Mouse (Mus musculus): Measurements from ENCODE around the gene Rad51. TPM values are rescaled to one million over a fixed set of nuclear protein-coding genes. Genes with fewer than 3 reads are reported as not detected.

Gene Rad51
- polyA plus RNA-seq, 1 experiment from 2014 or later = 39.6 TPM

GRCm38 (mm10) chr2:119167866-119168256 lies 55.3 kb downstream of the Rad51 start:
- Histone ChIP-seq H3K36me3 (ENCODE audit: control insufficient read depth, insufficient read depth, low read length) (no peaks in the 10 kb centered on the region), H3K4me2 (peak overlapping the region; percentile 100), H3K4me3 (ENCODE audit: low read depth, low read length) (peak overlapping the region; percentile 50), H3K4me1 (ENCODE audit: control insufficient read depth, insufficient read depth, low read length) (peaks cover 24% of the 10 kb centered on the region), H3K9me3 (replicated peaks; ENCODE audit: control insufficient read depth, low read length) (no peaks in the 10 kb centered on the region), H3K9ac (ENCODE audit: low read depth, low read length) (peak overlapping the region; percentile 63), H3K27me3 (ENCODE audit: control insufficient read depth, insufficient read depth, low read length) (peaks cover 20% of the 10 kb centered on the region), H3K27ac (ENCODE audit: low read depth, low read length) (no peak overlapping the region)
- no peak for ATAC-seq (replicated peaks; ENCODE audit: insufficient number of reproducible peaks, low FRiP score, low TSS enrichment)
- 6% methylated on average over 26 of the region's 26 CpGs for WGBS (ENCODE audit: insufficient replicate concordance)

GRCm38 (mm10) chr2:119170282-119170681 lies 57.7 kb downstream of the Rad51 start:
- Histone ChIP-seq H3K27me3 (ENCODE audit: control insufficient read depth, insufficient read depth, low read length) (peaks cover 20% of the 10 kb centered on the region), H3K9ac (ENCODE audit: low read depth, low read length) (no peak overlapping the region), H3K9me3 (replicated peaks; ENCODE audit: control insufficient read depth, low read length) (no peaks in the 10 kb centered on the region), H3K36me3 (ENCODE audit: control insufficient read depth, insufficient read depth, low read length) (no peaks in the 10 kb centered on the region), H3K4me2 (no peak overlapping the region), H3K27ac (ENCODE audit: low read depth, low read length) (no peak overlapping the region), H3K4me1 (ENCODE audit: control insufficient read depth, insufficient read depth, low read length) (peaks cover 40% of the 10 kb centered on the region), H3K4me3 (ENCODE audit: low read depth, low read length) (no peak overlapping the region)
- WGBS (ENCODE audit: insufficient replicate concordance) = 78% methylated on average over 2 of the region's 2 CpGs
- ATAC-seq (replicated peaks; ENCODE audit: insufficient number of reproducible peaks, low FRiP score, low TSS enrichment) = no peak

- no peak overlapping the region for H3K9ac ChIP-seq (ENCODE audit: low read depth, low read length)
- no peak overlapping the region for H3K4me2 ChIP-seq
- peaks cover 15% of the 10 kb centered on the region for H3K27me3 ChIP-seq (ENCODE audit: control insufficient read depth, insufficient read depth, low read length)
- no peaks in the 10 kb centered on the region for H3K36me3 ChIP-seq (ENCODE audit: control insufficient read depth, insufficient read depth, low read length)
- H3K27ac ChIP-seq (ENCODE audit: low read depth, low read length) = no peak overlapping the region
- peaks cover 40% of the 10 kb centered on the region for H3K4me1 ChIP-seq (ENCODE audit: control insufficient read depth, insufficient read depth, low read length)
- no peak for ATAC-seq (replicated peaks; ENCODE audit: insufficient number of reproducible peaks, low FRiP score, low TSS enrichment)
- WGBS (ENCODE audit: insufficient replicate concordance) = 42% methylated on average over 8 of the region's 8 CpGs
- H3K4me3 ChIP-seq (ENCODE audit: low read depth, low read length) = no peak overlapping the region
- no peaks in the 10 kb centered on the region for H3K9me3 ChIP-seq (replicated peaks; ENCODE audit: control insufficient read depth, low read length)
Observed at GRCm38 (mm10) chr2:119171574-119171973, 59.0 kb downstream of the Rad51 start.

GRCm38 (mm10) chr2:119172446-119172845 lies 59.9 kb downstream of the Rad51 start:
- Histone ChIP-seq H3K9ac (ENCODE audit: low read depth, low read length) (no peak overlapping the region), H3K4me2 (peak overlapping the region; percentile 53)
- WGBS (ENCODE audit: insufficient replicate concordance) = 84% methylated on average over 7 of the region's 7 CpGs

GRCm38 (mm10) chr2:119172862-119173576 lies 60.4 kb downstream of the Rad51 start:
- Histone ChIP-seq H3K4me2 (peak overlapping the region; percentile 53), H3K4me1 (ENCODE audit: control insufficient read depth, insufficient read depth, low read length) (peaks cover 31% of the 10 kb centered on the region), H3K9me3 (replicated peaks; ENCODE audit: control insufficient read depth, low read length) (no peaks in the 10 kb centered on the region), H3K9ac (ENCODE audit: low read depth, low read length) (peak overlapping the region; percentile 64), H3K27me3 (ENCODE audit: control insufficient read depth, insufficient read depth, low read length) (peaks cover 7% of the 10 kb centered on the region), H3K27ac (ENCODE audit: low read depth, low read length) (0 out of 2 replicates have a peak overlapping the region, but pooled peaks have one; percentile 41), H3K4me3 (ENCODE audit: low read depth, low read length) (0 out of 2 replicates have a peak overlapping the region, but pooled peaks have one; percentile 2), H3K36me3 (ENCODE audit: control insufficient read depth, insufficient read depth, low read length) (no peaks in the 10 kb centered on the region)
- peak; percentile 75 for ATAC-seq (replicated peaks; ENCODE audit: insufficient number of reproducible peaks, low FRiP score, low TSS enrichment)
- WGBS (ENCODE audit: insufficient replicate concordance) = 11% methylated on average over 13 of the region's 13 CpGs

More at GRCm38 (mm10) chr2:119172446-119172845, 59.9 kb downstream of the Rad51 start:
- no peak overlapping the region for H3K27ac ChIP-seq (ENCODE audit: low read depth, low read length)
- H3K4me3 ChIP-seq (ENCODE audit: low read depth, low read length) = no peak overlapping the region
- H3K27me3 ChIP-seq (ENCODE audit: control insufficient read depth, insufficient read depth, low read length) = peaks cover 11% of the 10 kb centered on the region
- H3K9me3 ChIP-seq (replicated peaks; ENCODE audit: control insufficient read depth, low read length) = no peaks in the 10 kb centered on the region
- H3K4me1 ChIP-seq (ENCODE audit: control insufficient read depth, insufficient read depth, low read length) = peaks cover 34% of the 10 kb centered on the region
- no peaks in the 10 kb centered on the region for H3K36me3 ChIP-seq (ENCODE audit: control insufficient read depth, insufficient read depth, low read length)
- no peak for ATAC-seq (replicated peaks; ENCODE audit: insufficient number of reproducible peaks, low FRiP score, low TSS enrichment)

GRCm38 (mm10) chr2:119173991-119174651 lies 61.5 kb downstream of the Rad51 start, which contains the start of gene Gm14137:
Gene Gm14137, plus strand, starts transcription at chr2:119174509.
- WGBS (ENCODE audit: insufficient replicate concordance) = 48% methylated on average over 8 of the region's 8 CpGs
- Histone ChIP-seq H3K27ac (ENCODE audit: low read depth, low read length) (no peak within 1 kb of the TSS), H3K9ac (ENCODE audit: low read depth, low read length) (peak within 1 kb of the TSS; percentile 64; the same call in 1 of the 2 replicates), H3K4me2 (peak within 1 kb of the TSS; percentile 53; the same call in 1 of the 2 replicates), H3K4me3 (ENCODE audit: low read depth, low read length) (no peak within 1 kb of the TSS), H3K27me3 (ENCODE audit: control insufficient read depth, insufficient read depth, low read length) (peaks cover 5% of the 10 kb centered on the region), H3K36me3 (ENCODE audit: control insufficient read depth, insufficient read depth, low read length) (no peaks in the 10 kb centered on the region; the same call in 1 of the 2 replicates), H3K9me3 (replicated peaks; ENCODE audit: control insufficient read depth, low read length) (no peaks in the 10 kb centered on the region), H3K4me1 (ENCODE audit: control insufficient read depth, insufficient read depth, low read length) (peaks cover 31% of the 10 kb centered on the region)
- no peak for ATAC-seq (replicated peaks; ENCODE audit: insufficient number of reproducible peaks, low FRiP score, low TSS enrichment)

GRCm38 (mm10) chr2:119174866-119175265 lies 62.3 kb downstream of the Rad51 start:
- Histone ChIP-seq H3K4me3 (ENCODE audit: low read depth, low read length) (no peak overlapping the region), H3K4me1 (ENCODE audit: control insufficient read depth, insufficient read depth, low read length) (peaks cover 31% of the 10 kb centered on the region), H3K36me3 (ENCODE audit: control insufficient read depth, insufficient read depth, low read length) (no peaks in the 10 kb centered on the region; the same call in 1 of the 2 replicates), H3K27me3 (ENCODE audit: control insufficient read depth, insufficient read depth, low read length) (no peaks in the 10 kb centered on the region), H3K9me3 (replicated peaks; ENCODE audit: control insufficient read depth, low read length) (no peaks in the 10 kb centered on the region), H3K9ac (ENCODE audit: low read depth, low read length) (no peak overlapping the region), H3K4me2 (no peak overlapping the region), H3K27ac (ENCODE audit: low read depth, low read length) (no peak overlapping the region)
- 50% methylated on average over 14 of the region's 14 CpGs for WGBS (ENCODE audit: insufficient replicate concordance)
- no peak for ATAC-seq (replicated peaks; ENCODE audit: insufficient number of reproducible peaks, low FRiP score, low TSS enrichment)

- Histone ChIP-seq H3K9ac (ENCODE audit: low read depth, low read length) (no peak overlapping the region), H3K9me3 (replicated peaks; ENCODE audit: control insufficient read depth, low read length) (no peaks in the 10 kb centered on the region), H3K4me2 (no peak overlapping the region), H3K4me3 (ENCODE audit: low read depth, low read length) (no peak overlapping the region), H3K36me3 (ENCODE audit: control insufficient read depth, insufficient read depth, low read length) (no peaks in the 10 kb centered on the region; the same call in 1 of the 2 replicates), H3K27ac (ENCODE audit: low read depth, low read length) (no peak overlapping the region), H3K27me3 (ENCODE audit: control insufficient read depth, insufficient read depth, low read length) (no peaks in the 10 kb centered on the region), H3K4me1 (ENCODE audit: control insufficient read depth, insufficient read depth, low read length) (peaks cover 31% of the 10 kb centered on the region)
- whole genome bisulfite sequencing (ENCODE audit: insufficient replicate concordance) = 53% methylated on average over 6 of the region's 6 CpGs
- ATAC-seq (replicated peaks; ENCODE audit: insufficient number of reproducible peaks, low FRiP score, low TSS enrichment) = no peak
Observed at GRCm38 (mm10) chr2:119175614-119176013, 63.0 kb downstream of the Rad51 start.

Data from heart, embryonic 11.5 days (tissue).